Mouse (Mus musculus): ENCODE results near the gene Mrto4.

DNA sequence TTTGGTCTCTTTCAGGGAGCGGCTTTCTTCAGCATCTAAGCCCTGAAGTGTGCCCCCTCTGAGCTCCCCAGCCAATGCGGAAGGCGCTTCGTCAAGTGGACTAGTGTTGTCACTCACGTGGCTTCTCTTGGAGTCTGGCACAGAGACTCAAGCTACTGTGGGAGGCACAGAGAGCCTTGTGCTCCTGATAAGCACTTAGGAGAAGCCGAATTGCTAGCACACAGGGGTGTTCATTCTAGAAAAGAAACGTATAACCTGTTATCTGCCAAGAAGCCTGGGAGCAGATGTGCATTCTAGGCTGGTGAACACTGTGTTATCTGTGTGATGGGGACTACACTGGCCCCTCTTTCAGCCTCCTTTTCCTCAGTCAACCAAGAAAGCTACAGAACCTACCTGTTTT, 16.9 kb downstream of the Mrto4 start:
- TF ChIP-seq CTCF (IDR thresholded peaks at IDR 0.05; ENCODE audit: control insufficient read depth, insufficient read depth, insufficient read length) (no peak), MAX (IDR thresholded peaks at IDR 0.05) (no peak), FOSL1 (IDR thresholded peaks at IDR 0.05; ENCODE audit: insufficient read depth, low read length, poor library complexity, severe bottlenecking) (no peak), MYOG (IDR thresholded peaks at IDR 0.05; ENCODE audit: control insufficient read depth, extremely low read depth, insufficient read length) (no peak), MYOD1 (IDR thresholded peaks at IDR 0.05; ENCODE audit: control insufficient read depth, insufficient read length, low read depth) (no peak)
